Mouse (Mus musculus) lung, embryonic 15.5 days (tissue): Measurements from ENCODE around the gene Nab1. TPM values are rescaled to one million over a fixed set of nuclear protein-coding genes. Genes with fewer than 3 reads are reported as not detected.
A peak's percentile ranks its signal among the peaks of the same experiment; 100 is the strongest.
"Not testable (repeated sequence)": the region's sequence is repeated elsewhere in the genome, so short reads cannot be mapped to it uniquely, and the experiment has no call there.

Source experiments
- ATAC-seq: fragments of 200-750 bp; cut with Nextera tagmentation; 2 replicates; pipeline ENCODE4 v1.8.0; 2017; ENCODE audit warnings: moderate number of reproducible peaks, borderline replicate concordance; ENCODE audit not compliant: low FRiP score, low TSS enrichment; ENCODE audit errors: extremely low read depth
- H3K27ac ChIP-seq: fragments of 300-500 bp; sonication (generic); 2 replicates; pipeline ENCODE4 v1.5.1; 2015; ENCODE audit warnings: moderate library complexity, mild to moderate bottlenecking, inconsistent platforms
- H3K27me3 ChIP-seq: fragments of 300-500 bp; sonication (generic); 2 replicates; pipeline ENCODE4 v1.6.1; 2015; ENCODE audit warnings: inconsistent platforms
- H3K36me3 ChIP-seq: fragments of 300-500 bp; sonication (generic); 2 replicates; pipeline ENCODE4 v1.6.1; 2015; ENCODE audit warnings: inconsistent platforms
- H3K4me1 ChIP-seq: fragments of 300-500 bp; sonication (generic); 2 replicates; pipeline ENCODE4 v1.6.1; 2015; ENCODE audit warnings: inconsistent platforms
- H3K4me2 ChIP-seq: fragments of 300-500 bp; sonication (generic); 2 replicates; pipeline ENCODE4 v1.6.1; 2015; ENCODE audit warnings: inconsistent platforms, mild to moderate bottlenecking, moderate library complexity
- H3K4me3 ChIP-seq: fragments of 300-500 bp; sonication (generic); 2 replicates; pipeline ENCODE4 v1.5.1; 2015; ENCODE audit warnings: mild to moderate bottlenecking, inconsistent platforms
- H3K9ac ChIP-seq: fragments of 300-500 bp; sonication (generic); 2 replicates; pipeline ENCODE4 v1.6.1; 2015; ENCODE audit warnings: inconsistent platforms
- H3K9me3 ChIP-seq: fragments of 300-500 bp; sonication (generic); 2 replicates; pipeline ENCODE4 v1.6.1; 2016; ENCODE audit warnings: inconsistent platforms
- WGBS: fragments of 180-500 bp; shearing (Covaris S2); methylation state at CpG from one replicate; pipeline ENCODE4 v1.1.7; 2015; 5-methylcytosine and 5-hydroxymethylcytosine counted together
- polyA plus RNA-seq: library from polyadenylated mRNA; unstranded; fragments of >200 nt; fragmentation: Nextera tagmentation; extraction: Ambion mirVana; gene quantifications from 2 replicates; pipeline ENCODE4 v1.2.1, GENCODE M21; 2015

The Nab1 gene
- polyA plus RNA-seq = 22.6 and 26.3 TPM in 2 replicates

DNA sequence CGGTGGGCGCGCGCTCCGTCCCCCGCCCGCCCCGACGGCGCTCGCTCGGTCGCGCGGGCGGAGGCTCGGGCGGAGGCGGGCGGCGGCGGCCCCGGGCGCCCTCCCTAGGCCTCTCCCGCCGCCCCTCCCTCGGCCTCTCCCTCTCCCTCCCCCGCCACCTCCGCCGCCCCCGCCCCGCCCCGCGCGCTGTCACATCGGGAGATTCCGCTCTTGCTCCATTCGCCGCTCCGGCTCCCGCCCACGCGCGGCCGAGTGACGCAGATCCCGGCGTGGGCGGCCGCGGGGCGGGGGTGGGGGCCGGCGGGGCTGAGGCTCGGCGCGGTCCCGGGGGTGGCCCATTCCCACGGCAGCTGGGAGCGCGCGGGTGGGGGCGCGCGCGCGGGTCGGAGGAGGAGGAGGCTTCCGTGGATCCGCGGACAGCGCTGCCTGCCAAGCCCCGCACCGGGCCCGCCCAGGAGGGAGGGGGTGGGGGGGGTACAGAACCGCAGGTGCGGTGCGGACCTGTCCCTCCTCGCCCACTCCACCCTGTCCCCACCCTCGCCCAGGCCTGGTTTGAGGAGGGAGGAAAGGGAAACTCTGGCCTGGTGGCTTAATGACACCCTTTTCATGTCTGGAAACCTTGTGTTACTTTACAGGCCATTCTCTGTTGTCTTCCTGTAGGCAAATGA is at the start of gene Nab1:
TSS of gene Nab1 (minus strand) at position 366 of the 668 bp plus-strand sequence.
- 4% methylated on average over 28 of the region's 80 CpGs for WGBS
- no peaks in the 10 kb centered on the region for H3K36me3 ChIP-seq
- peak within 1 kb of the TSS; percentile 94 for H3K27ac ChIP-seq
- H3K4me3 ChIP-seq = peak within 1 kb of the TSS; percentile 96
- H3K4me1 ChIP-seq = peaks cover 27% of the 10 kb centered on the region
- H3K27me3 ChIP-seq = no peaks in the 10 kb centered on the region
- peak within 1 kb of the TSS; percentile 84 for H3K9ac ChIP-seq
- H3K4me2 ChIP-seq = peak within 1 kb of the TSS; percentile 70
- no peaks in the 10 kb centered on the region for H3K9me3 ChIP-seq
- peak; percentile 90 for ATAC-seq

DNA sequence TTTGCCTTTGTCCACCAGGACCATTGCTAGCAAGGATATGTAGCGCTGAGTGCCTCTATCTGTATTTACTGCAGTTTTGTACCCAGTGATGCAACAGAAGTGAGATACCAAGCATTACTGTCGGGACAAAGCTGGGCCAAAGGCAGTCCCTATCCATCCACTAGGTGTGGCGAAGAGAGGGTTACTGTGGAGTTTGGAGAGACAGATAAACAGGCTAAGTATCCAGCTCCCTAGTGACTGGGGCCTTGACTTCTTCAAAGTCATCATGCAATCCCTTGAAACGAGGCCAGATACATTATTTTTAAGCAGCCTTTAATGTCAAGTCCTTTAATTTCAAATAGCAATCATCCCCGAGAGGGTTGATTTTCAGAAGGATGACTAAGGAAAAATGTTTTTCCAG is 47.0 kb upstream of the Nab1 start:
- no peaks in the 10 kb centered on the region for H3K9me3 ChIP-seq
- H3K27ac ChIP-seq = no peak overlapping the region
- H3K4me1 ChIP-seq = no peaks in the 10 kb centered on the region
- H3K4me3 ChIP-seq = no peak overlapping the region
- H3K4me2 ChIP-seq = no peak overlapping the region
- WGBS = 67% methylated on average over 5 of the region's 5 CpGs
- no peak for ATAC-seq
- no peaks in the 10 kb centered on the region for H3K27me3 ChIP-seq
- H3K9ac ChIP-seq = no peak overlapping the region
- H3K36me3 ChIP-seq = no peaks in the 10 kb centered on the region

DNA sequence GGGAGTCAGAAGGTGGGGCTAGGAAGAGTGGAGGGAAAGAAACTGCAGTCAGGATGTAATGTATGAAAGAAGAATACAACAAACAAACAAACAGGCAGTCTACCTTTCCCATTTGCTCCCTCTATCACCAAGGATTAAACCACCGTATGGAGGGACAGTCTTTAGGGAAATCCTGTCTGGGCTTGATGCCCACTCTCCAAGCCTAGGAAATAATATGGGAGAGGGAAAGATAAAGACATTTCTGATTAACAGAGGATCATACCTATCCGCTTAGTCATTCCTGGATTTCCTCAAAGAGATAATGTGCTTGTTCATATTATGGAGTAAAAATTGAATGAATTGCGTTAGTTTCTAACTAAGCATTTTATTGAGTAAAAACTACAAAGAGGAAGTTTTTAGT is 46.3 kb upstream of the Nab1 start:
- no peak overlapping the region for H3K4me2 ChIP-seq
- no peaks in the 10 kb centered on the region for H3K9me3 ChIP-seq
- ATAC-seq = no peak
- no peak overlapping the region for H3K9ac ChIP-seq
- H3K4me3 ChIP-seq = no peak overlapping the region
- WGBS = 79% methylated on average over 3 of the region's 3 CpGs
- H3K36me3 ChIP-seq = no peaks in the 10 kb centered on the region
- H3K27me3 ChIP-seq = no peaks in the 10 kb centered on the region
- no peak overlapping the region for H3K27ac ChIP-seq
- H3K4me1 ChIP-seq = no peaks in the 10 kb centered on the region

DNA sequence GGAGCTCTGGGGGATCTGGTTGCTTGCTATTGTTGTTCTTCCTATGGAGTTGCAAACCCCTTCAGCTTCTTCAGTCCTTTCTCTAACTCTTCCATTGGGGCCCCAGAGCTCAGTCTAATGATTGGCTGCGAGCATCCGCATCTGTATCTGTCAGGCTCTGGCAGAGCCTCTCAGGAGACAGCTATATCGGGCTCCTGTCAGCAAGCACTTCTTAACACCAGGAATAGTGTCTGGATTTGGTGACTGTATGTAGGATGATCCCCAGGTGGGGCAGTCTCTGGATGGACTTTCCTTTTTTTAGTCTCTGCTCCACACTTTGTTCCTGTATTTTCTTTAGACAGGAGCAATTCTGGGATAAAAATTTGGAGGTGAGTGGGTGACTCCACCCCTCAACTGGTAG is 39.6 kb upstream of the Nab1 start:
- not testable (repeated sequence) for H3K27ac ChIP-seq, H3K4me3 ChIP-seq, H3K9ac ChIP-seq, H3K27me3 ChIP-seq, H3K4me2 ChIP-seq, H3K4me1 ChIP-seq, ATAC-seq, H3K36me3 ChIP-seq, H3K9me3 ChIP-seq
- WGBS = 60% methylated on average over 3 of the region's 3 CpGs

DNA sequence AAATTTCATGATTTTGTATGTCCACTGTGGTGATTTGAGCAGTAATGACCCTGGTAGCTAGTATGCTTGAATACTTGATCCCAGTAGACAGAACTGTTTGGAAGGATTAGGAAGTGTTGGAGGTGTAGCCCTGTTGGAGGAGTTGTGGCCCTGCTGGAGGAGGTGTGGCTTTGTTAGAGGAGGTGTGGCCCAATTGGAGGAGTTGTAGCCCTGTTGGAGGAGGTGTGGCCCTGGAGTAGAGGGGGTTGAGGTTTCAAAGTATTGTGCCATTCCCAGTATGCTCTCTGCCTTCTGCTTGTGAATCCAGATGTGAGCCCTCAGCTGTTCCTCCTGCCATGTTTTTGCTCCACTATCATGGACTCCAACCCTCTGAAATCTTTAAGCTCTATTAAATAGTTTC is 29.5 kb upstream of the Nab1 start:
- H3K9ac ChIP-seq = no peak overlapping the region
- no peaks in the 10 kb centered on the region for H3K36me3 ChIP-seq
- H3K27me3 ChIP-seq = no peaks in the 10 kb centered on the region
- no peak overlapping the region for H3K4me2 ChIP-seq
- H3K27ac ChIP-seq = no peak overlapping the region
- H3K4me1 ChIP-seq = no peaks in the 10 kb centered on the region
- H3K4me3 ChIP-seq = no peak overlapping the region
- no peaks in the 10 kb centered on the region for H3K9me3 ChIP-seq
- no peak for ATAC-seq

DNA sequence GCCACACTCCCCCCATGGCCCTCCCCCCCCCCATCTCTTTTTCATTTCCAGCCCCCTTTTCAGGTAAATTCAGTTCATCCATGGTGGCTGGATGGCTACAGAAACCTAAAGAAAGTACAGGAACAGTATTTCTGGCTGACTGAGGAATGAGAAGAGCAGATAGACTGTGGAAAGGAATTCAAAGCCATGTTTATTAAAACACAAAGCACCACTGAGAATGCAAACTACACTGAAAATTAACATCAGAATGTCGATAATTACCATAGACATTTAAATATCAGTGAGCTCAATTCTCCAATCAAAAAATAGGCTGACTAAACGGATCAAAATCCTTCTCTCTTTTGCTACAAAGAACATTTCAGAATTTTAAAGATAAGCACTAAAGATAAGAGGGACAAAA is 27.2 kb upstream of the Nab1 start:
- Histone ChIP-seq H3K9me3 (no peaks in the 10 kb centered on the region), H3K27me3 (no peaks in the 10 kb centered on the region), H3K27ac (no peak overlapping the region), H3K4me3 (no peak overlapping the region), H3K36me3 (no peaks in the 10 kb centered on the region), H3K4me2 (no peak overlapping the region), H3K9ac (no peak overlapping the region), H3K4me1 (0 out of 2 replicates have a peak, but pooled peaks cover 2% of the 10 kb centered on the region)
- no peak for ATAC-seq
- 39% methylated on average over 2 of the region's 2 CpGs for WGBS

DNA sequence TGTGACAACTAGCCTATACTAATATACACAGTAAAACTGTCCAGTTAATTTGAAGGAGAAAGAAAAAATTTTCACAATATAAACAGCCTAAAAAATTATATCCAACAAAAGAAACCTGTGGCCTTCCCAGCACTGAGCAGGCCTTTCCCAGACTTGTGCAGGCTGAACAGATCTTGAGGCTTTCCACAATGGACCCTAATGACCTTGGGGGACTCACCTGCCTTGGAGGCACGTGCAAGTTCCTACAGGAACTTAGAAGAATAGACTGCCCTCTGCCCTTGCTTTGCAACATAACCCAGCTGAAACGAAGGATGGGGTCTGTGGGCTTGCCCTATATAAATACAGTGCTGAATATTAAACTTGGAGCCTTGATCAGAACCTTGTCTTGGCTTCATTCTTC is 26.8 kb upstream of the Nab1 start:
- H3K9ac ChIP-seq = no peak overlapping the region
- 60% methylated on average over 2 of the region's 2 CpGs for WGBS
- H3K36me3 ChIP-seq = no peaks in the 10 kb centered on the region
- no peak for ATAC-seq
- H3K9me3 ChIP-seq = no peaks in the 10 kb centered on the region
- H3K4me2 ChIP-seq = no peak overlapping the region
- H3K4me1 ChIP-seq = 0 out of 2 replicates have a peak, but pooled peaks cover 2% of the 10 kb centered on the region
- no peak overlapping the region for H3K27ac ChIP-seq
- no peak overlapping the region for H3K4me3 ChIP-seq
- no peaks in the 10 kb centered on the region for H3K27me3 ChIP-seq

DNA sequence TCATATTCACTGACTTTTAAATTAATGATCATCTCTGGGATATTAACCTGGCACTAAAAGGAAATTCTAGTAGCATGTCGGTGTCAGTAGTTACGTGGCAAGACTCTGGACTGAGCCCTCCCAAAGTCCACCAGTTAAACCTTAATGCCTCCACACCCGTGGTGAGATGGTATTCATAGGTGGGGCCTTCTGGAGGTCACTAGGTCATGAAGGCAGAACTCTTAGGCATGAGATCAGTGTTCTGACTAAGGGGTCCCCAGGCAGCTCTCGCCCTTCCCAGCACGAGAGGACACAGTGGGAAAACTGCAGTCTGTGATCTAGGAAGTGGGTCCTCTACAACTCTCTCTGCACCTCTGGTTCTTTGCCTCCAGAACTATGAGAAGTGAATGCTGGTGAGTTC is 24.2 kb upstream of the Nab1 start:
- H3K4me2 ChIP-seq = no peak overlapping the region

DNA sequence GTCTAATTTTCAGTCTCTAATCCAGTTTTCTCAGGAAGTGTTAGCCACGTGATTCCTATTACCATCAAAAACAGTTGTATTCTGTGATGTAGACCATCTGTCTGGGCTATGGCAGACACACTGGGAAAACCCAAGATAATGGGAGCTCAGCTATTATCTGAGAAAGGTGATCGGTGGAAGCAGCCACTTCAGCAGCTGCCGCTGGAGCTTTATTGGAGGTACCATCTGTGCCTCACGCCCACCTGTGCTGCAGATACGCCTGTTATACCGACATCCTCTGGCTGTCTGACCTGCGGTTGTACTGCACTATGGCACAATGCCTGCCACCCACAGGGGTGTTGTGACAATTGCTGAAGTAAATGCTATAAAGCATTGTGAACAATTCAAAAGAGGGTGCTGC is 23.7 kb upstream of the Nab1 start:
- H3K4me1 ChIP-seq = 0 out of 2 replicates have a peak, but pooled peaks cover 2% of the 10 kb centered on the region
- H3K27me3 ChIP-seq = no peaks in the 10 kb centered on the region
- H3K4me3 ChIP-seq = no peak overlapping the region
- H3K9me3 ChIP-seq = no peaks in the 10 kb centered on the region
- H3K4me2 ChIP-seq = no peak overlapping the region
- 62% methylated on average over 7 of the region's 7 CpGs for WGBS
- H3K36me3 ChIP-seq = no peaks in the 10 kb centered on the region
- no peak for ATAC-seq
- no peak overlapping the region for H3K27ac ChIP-seq
- no peak overlapping the region for H3K9ac ChIP-seq

More for the DNA sequence above, 24.2 kb upstream of the Nab1 start:
- Histone ChIP-seq H3K9me3 (no peaks in the 10 kb centered on the region), H3K4me3 (no peak overlapping the region), H3K36me3 (no peaks in the 10 kb centered on the region), H3K4me1 (0 out of 2 replicates have a peak, but pooled peaks cover 2% of the 10 kb centered on the region), H3K9ac (no peak overlapping the region), H3K27me3 (no peaks in the 10 kb centered on the region), H3K27ac (no peak overlapping the region)
- WGBS = 69% methylated on average over 5 of the region's 5 CpGs
- no peak for ATAC-seq

DNA sequence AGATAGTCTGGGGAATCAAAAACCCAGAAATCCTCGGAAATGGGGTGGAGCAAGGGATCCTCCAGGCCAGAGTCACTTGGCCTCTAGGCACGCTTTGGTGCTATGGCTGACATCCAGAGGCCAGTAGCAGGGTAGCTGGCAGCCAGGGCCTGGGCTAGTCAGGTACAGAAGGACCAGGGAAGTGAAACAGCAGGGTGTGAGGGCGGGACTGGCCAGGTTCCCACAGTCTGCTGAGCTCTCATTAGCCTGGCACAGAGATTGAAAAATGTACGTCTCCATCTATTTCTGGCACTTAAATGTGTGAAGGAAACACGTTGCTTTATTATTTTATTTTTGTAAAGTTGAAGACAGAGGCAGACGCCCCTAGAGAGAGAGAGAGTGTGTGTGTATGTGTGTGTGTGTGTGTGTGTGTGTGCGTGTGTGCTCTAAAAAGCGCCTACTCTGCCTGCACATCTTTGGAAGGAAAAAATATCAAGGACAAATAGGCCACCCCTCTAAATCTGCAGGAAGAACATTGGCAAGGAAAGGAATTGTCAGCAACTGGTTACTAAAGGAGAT is 21.0 kb upstream of the Nab1 start:
- 60% methylated on average over 8 of the region's 8 CpGs for WGBS
- Histone ChIP-seq H3K27ac (no peak overlapping the region), H3K36me3 (no peaks in the 10 kb centered on the region), H3K9ac (no peak overlapping the region), H3K4me2 (no peak overlapping the region), H3K4me1 (0 out of 2 replicates have a peak, but pooled peaks cover 2% of the 10 kb centered on the region), H3K9me3 (no peaks in the 10 kb centered on the region), H3K27me3 (no peaks in the 10 kb centered on the region), H3K4me3 (no peak overlapping the region)
- ATAC-seq = no peak

DNA sequence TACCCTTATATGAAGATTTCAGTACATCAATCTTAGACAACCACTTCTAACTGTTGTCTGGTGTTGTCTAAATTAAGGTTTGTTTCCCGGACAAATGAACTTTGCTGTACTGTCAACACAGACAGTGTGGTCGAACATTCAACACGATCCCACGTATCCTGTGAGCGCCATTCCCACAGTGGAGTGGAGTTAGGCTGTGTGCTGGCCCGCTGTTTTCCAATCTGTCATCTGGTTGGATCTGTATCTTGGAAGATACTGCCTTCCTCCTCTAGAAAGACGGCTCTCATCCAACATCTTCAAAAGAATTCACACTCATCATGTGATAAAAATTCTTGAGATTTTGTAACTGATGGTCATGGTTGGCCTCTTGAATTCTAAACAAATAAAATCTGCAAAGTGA is 19.7 kb upstream of the Nab1 start:
- Histone ChIP-seq H3K36me3 (no peaks in the 10 kb centered on the region), H3K27me3 (no peaks in the 10 kb centered on the region), H3K9ac (no peak overlapping the region), H3K9me3 (no peaks in the 10 kb centered on the region), H3K4me1 (0 out of 2 replicates have a peak, but pooled peaks cover 2% of the 10 kb centered on the region), H3K4me2 (no peak overlapping the region), H3K4me3 (no peak overlapping the region), H3K27ac (no peak overlapping the region)
- no peak for ATAC-seq
- WGBS = 64% methylated on average over 7 of the region's 7 CpGs

DNA sequence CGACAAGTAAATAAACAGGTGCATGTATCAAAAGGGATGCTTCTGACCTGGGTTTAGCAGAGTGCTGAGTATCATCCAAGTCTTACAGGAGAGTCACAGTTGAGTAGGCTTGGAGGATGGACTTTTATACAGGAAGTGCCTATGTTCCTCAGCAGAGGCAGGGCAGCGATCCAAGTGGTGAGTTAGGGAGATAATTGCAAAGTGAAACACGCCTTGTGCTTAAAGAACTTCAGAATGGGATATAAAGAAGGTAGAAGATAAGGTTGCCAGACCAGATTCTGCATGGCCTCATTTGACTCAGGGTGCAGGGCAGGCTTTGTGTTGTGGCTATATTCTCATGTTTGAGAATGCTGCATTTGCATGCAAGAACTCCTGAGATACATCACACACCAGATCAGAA is 14.8 kb upstream of the Nab1 start:
- Histone ChIP-seq H3K9ac (no peak overlapping the region), H3K9me3 (no peaks in the 10 kb centered on the region), H3K4me3 (no peak overlapping the region), H3K36me3 (no peaks in the 10 kb centered on the region), H3K4me2 (no peak overlapping the region), H3K27ac (no peak overlapping the region), H3K4me1 (no peaks in the 10 kb centered on the region), H3K27me3 (no peaks in the 10 kb centered on the region)
- ATAC-seq = no peak
- WGBS = 63% methylated on average over 3 of the region's 3 CpGs
